Mouse (Mus musculus) kidney, postnatal 0 days (tissue): ENCODE measurements around the gene Clec2g. TPM values are rescaled to one million over a fixed set of nuclear protein-coding genes. Genes with fewer than 3 reads are reported as not detected.
A peak's percentile ranks its signal among the peaks of the same experiment; 100 is the strongest.
"Not testable (repeated sequence)": the region's sequence is repeated elsewhere in the genome, so short reads cannot be mapped to it uniquely, and the experiment has no call there.

Source experiments
- ATAC-seq: fragments of 200-750 bp; cut with Nextera tagmentation; replicated peaks from 2 replicates; pipeline ENCODE4 v1.8.0; 2017; ENCODE audit warnings: low read depth, moderate number of reproducible peaks, moderate TSS enrichment, moderate library complexity; ENCODE audit not compliant: low FRiP score
- DNase-seq: peaks from one replicate; pipeline ENCODE4 v3.0.0-alpha.2; 2016; ENCODE audit warnings: low spot score
- H3K27ac ChIP-seq: fragments of 300-500 bp; sonication (generic); 2 replicates; pipeline ENCODE4 v1.5.1; 2014; ENCODE audit warnings: mild to moderate bottlenecking
- H3K27me3 ChIP-seq: fragments of 300-500 bp; sonication (generic); 2 replicates; pipeline ENCODE4 v1.6.1; 2014; ENCODE audit warnings: low read length, mixed read lengths; ENCODE audit not compliant: insufficient read depth
- H3K36me3 ChIP-seq: fragments of 300-500 bp; sonication (generic); 2 replicates; pipeline ENCODE4 v1.6.1; 2014; ENCODE audit warnings: low read length, mixed read lengths; ENCODE audit not compliant: insufficient read depth
- H3K4me1 ChIP-seq: fragments of 300-500 bp; sonication (generic); replicated peaks from 2 replicates; pipeline ENCODE4 v1.6.1; 2014; ENCODE audit warnings: antibody characterized with exemption, low read length, mixed read lengths; ENCODE audit not compliant: insufficient read depth
- H3K4me2 ChIP-seq: fragments of 300-500 bp; sonication (generic); 2 replicates; pipeline ENCODE4 v1.6.1; 2014; ENCODE audit warnings: mild to moderate bottlenecking, low read length, moderate library complexity, mixed read lengths
- H3K4me3 ChIP-seq: fragments of 300-500 bp; sonication (generic); replicated peaks from 2 replicates; pipeline ENCODE4 v1.5.1; 2014; ENCODE audit warnings: low read depth, low read length
- H3K9ac ChIP-seq: fragments of 300-500 bp; sonication (generic); 2 replicates; pipeline ENCODE4 v1.6.1; 2014; ENCODE audit warnings: low read depth, low read length
- H3K9me3 ChIP-seq: fragments of 300-500 bp; sonication (generic); replicated peaks from 2 replicates; pipeline ENCODE4 v1.6.1; 2016; ENCODE audit warnings: low read length, inconsistent platforms, mixed read lengths
- CTCF ChIP-seq: IDR thresholded peaks from 2 replicates; pipeline ENCODE4 v1.5.1; 2016; ENCODE audit warnings: antibody characterized with exemption, low read depth, mild to moderate bottlenecking, moderate library complexity
- WGBS: fragments of 180-500 bp; shearing (Covaris S2); extraction: QIAGEN DNeasy Blood & Tissue Kit; methylation state at CpG from one replicate; pipeline ENCODE4 v1.1.7; 2014; 5-methylcytosine and 5-hydroxymethylcytosine counted together
- polyA plus RNA-seq: library from polyadenylated mRNA; unstranded; fragments of >200 nt; fragmentation: Nextera tagmentation; extraction: Ambion mirVana; gene quantifications from 2 replicates; pipeline ENCODE4 v1.2.1, GENCODE M21; 2015

Gene Clec2g
- polyA plus RNA-seq, result not detected in 2 replicates

DNA sequence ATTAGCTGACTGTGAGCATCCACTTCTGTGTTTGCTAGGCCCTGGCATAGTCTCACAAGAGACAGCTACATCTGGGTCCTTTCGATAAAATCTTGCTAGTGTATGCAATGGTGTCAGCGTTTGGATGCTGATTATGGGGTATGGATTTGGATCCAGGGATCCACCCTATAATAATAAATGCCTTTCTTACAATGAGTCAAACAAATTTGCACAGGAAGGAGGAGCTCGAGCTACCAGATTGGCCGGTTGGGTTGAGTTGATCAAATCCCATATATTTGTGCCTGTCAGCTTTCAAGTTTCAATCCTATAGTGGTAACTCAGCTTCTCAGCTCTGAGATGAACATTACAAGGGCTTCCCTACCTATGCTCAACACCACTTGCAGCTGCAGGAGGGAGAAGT, at the start of gene Clec2g:
Gene Clec2g, plus strand, starts transcription at position 301 of the 400 bp plus-strand sequence.
- H3K27me3 ChIP-seq, DNase-seq, H3K4me2 ChIP-seq, H3K27ac ChIP-seq, ATAC-seq, H3K9me3 ChIP-seq, H3K4me3 ChIP-seq, H3K36me3 ChIP-seq, H3K4me1 ChIP-seq, H3K9ac ChIP-seq: not testable (repeated sequence)
- 96% methylated on average over 4 of the region's 4 CpGs for WGBS

DNA sequence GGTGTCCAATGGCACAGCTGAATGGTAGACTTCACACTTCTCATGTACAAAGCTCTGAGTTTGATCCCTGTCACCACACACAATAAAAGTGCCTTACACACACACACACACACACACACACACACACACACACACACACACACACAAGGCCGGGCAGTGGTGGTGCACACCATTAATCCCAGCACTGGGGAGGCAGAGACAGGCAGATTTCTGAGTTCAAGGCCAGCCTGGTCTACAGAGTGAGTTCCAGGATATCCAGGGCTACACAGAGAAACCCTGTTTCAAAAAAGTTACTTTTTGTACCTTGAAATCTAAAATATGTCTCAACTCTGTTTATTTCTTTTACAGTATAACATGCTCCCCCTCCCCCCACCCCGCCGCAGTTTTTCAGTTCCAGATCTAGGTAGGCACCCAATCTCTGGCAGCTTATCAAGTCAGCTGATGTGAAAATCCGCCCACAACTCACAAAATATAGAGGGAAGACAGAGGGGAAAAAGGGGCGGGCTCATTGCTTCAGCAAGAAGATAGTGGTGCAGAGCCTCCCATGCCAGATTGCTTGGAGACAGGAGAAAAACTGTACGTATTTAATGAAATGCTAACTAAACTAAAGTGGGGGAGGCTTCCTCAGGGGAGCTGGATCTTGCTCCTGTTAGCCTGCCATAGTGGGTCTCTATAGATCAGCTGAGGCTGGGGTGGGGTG, 46.9 kb upstream of the Clec2g start, which contains the start of gene Clec2i:
Gene Clec2i, plus strand, starts transcription at position 498 of the 700 bp plus-strand sequence.
- H3K9ac ChIP-seq, H3K9me3 ChIP-seq, H3K4me1 ChIP-seq, H3K36me3 ChIP-seq, H3K4me2 ChIP-seq, ATAC-seq, H3K27ac ChIP-seq, DNase-seq, H3K4me3 ChIP-seq, H3K27me3 ChIP-seq: not testable (repeated sequence)
- WGBS, result 83% methylated on average over 5 of the region's 6 CpGs

DNA sequence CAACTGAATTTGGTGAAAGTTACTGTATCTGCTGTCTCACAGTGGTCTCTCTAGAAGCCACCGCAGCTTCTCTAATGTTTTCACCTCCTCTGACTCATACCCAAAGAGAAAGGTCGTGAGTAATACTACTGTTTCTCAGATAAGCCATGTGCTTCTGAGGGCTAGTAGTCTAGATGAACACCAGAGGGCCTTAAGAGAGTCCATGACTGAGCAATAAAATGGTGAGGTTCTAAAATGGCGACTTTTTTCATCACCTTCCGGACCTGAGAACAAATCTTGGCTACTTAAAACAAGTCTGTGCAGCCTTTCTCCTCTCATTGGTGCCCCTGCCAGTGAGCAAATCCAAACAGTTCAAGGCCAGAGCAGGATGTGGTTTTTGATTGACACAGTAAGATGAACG, 45.3 kb upstream of the Clec2g start:
- Histone ChIP-seq H3K4me1 (no peaks in the 10 kb centered on the region), H3K27me3 (no peaks in the 10 kb centered on the region), H3K27ac (no peak overlapping the region), H3K9ac (no peak overlapping the region), H3K4me2 (no peak overlapping the region), H3K36me3 (no peaks in the 10 kb centered on the region), H3K4me3 (no peak overlapping the region), H3K9me3 (no peaks in the 10 kb centered on the region)
- no peak for ATAC-seq
- no peak for DNase-seq
- no peak for TF ChIP-seq CTCF
- 77% methylated on average over 5 of the region's 5 CpGs for WGBS

DNA sequence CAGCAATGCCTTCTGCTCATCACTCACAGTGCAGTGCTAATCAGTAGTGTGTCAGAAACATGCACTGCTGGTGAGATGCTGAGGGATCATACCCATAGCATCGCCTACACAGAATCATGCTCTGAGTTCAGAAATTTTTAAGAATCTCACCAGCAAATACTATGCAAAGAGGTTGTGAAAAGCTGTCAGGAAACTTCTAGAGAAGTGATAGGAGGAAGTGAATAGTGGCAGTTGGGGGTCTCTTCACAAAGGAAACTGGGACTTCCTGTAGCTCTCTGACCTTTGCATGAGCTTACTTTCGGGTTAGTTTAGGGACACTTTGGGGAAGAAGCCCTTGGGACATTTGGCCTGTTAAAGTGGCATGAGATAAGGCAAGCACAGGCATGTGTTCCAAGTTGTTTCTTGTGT, 43.2 kb upstream of the Clec2g start, which contains the start of gene BC035044:
Gene BC035044, minus strand, starts transcription at position 179 of the 408 bp plus-strand sequence.
- Histone ChIP-seq H3K4me3 (no peak within 1 kb of the TSS), H3K9ac (no peak within 1 kb of the TSS), H3K4me1 (no peaks in the 10 kb centered on the region), H3K27ac (no peak within 1 kb of the TSS), H3K4me2 (no peak within 1 kb of the TSS), H3K36me3 (no peaks in the 10 kb centered on the region), H3K27me3 (no peaks in the 10 kb centered on the region), H3K9me3 (no peaks in the 10 kb centered on the region)
- DNase-seq (no peak), ATAC-seq (no peak)
- WGBS, result 74% methylated on average over 2 of the region's 2 CpGs
- no peak for TF ChIP-seq CTCF

DNA sequence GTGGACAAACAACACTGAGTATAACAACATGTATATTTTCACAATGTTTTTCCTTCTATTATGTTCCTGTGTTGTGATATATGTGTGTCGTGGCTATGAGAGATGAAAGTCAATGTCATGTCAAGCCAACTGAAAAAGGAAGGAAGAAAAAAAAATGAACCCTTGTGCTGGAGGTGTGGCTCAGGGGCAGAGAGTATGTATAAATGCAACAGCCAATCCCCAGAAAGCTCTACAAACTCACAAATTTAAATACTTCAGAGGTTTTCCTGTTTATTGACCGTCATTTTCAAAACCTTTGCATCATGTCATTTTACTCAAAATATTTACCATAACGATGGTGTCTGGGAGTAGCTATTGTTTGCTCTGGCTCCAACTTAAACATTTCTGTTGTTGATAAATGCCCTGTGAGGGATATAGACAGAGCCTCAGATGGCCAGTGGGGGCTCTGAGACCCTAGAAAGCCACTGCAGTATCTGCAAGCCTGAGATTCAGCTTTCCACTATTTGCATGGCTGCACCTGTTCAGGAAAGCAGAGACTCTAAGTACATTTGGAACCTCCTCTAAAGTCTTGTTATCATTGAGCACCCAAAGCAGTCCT, 38.7 kb upstream of the Clec2g start:
- Histone ChIP-seq H3K4me2 (no peak overlapping the region), H3K27ac (no peak overlapping the region), H3K9me3 (no peaks in the 10 kb centered on the region), H3K4me1 (no peaks in the 10 kb centered on the region), H3K4me3 (no peak overlapping the region), H3K9ac (no peak overlapping the region), H3K36me3 (no peaks in the 10 kb centered on the region), H3K27me3 (no peaks in the 10 kb centered on the region)
- ATAC-seq, result no peak
- DNase-seq, result no peak
- TF ChIP-seq CTCF, result no peak
- WGBS, result 78% methylated on average over 3 of the region's 3 CpGs

DNA sequence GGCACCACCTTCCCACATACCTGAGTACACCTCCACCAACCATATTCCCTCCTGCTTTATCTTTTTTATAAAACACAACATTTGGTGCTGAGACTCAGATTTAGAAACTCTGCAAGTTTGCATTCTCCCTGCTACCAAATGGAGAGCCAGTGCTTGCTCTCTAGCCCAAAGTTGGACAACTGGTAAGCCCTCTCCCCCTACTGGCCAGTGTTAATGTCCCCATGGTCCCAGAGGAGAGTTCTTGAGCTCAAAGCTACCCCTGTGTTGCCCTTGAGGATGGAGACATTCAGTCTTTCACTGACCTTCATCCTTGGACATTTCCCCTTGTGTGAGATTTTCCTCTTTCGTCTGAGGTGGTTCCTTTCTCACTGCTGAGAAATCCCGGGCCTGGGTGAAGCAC, 34.1 kb upstream of the Clec2g start:
- Histone ChIP-seq H3K4me1 (no peaks in the 10 kb centered on the region), H3K27ac (no peak overlapping the region), H3K4me3 (no peak overlapping the region), H3K9ac (no peak overlapping the region), H3K9me3 (no peaks in the 10 kb centered on the region), H3K36me3 (no peaks in the 10 kb centered on the region), H3K27me3 (no peaks in the 10 kb centered on the region), H3K4me2 (no peak overlapping the region)
- TF ChIP-seq CTCF, result peak; percentile 10; the same call in 1 of the 2 replicates
- no peak for DNase-seq
- no peak for ATAC-seq
- 68% methylated on average over 2 of the region's 2 CpGs for WGBS

DNA sequence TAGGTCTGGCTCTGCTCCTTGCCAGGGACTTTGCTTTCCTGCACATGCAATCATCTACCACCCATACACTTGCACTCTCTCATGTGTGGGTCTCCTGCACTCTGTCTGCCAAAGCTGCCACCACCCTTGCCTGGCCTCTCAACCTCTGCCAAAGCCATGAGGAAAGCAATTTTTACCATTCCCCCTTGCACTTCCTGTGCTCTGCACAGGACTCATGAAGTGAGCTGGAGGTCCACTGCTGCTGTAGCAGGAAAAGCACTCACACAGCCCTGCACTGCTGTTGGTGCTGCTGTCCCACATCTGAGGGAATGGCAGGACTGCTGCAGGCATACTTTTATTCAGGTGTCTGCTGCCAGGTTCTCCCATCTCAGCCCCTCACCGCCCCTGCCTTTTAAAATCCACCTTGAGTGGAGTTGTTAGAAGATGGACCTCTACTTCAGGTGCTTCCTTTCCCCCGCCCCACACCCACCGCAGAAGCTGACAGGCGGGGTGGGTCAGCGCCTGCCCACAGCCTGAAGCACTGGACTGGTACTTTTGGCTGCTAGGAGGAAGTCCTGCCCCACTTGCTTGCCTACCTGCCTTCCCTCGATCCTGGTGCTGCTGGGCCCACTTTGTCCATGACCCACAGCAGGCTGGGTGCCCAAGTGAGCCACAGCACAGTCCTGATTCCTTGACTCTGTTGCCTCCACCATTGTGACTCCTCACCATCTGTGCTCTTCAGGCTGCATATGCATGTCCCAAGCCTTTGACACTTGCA, 33.2 kb upstream of the Clec2g start:
- WGBS, result 88% methylated on average over 6 of the region's 6 CpGs
- not testable (repeated sequence) for H3K9ac ChIP-seq, H3K27ac ChIP-seq, H3K4me1 ChIP-seq, H3K9me3 ChIP-seq, H3K27me3 ChIP-seq, DNase-seq, ATAC-seq, H3K4me3 ChIP-seq, H3K4me2 ChIP-seq, H3K36me3 ChIP-seq
